Mouse (Mus musculus) kidney, adult 2 months (tissue): ENCODE measurements around the gene Cd93.

ENCODE experiments used
- CTCF ChIP-seq: fragments of 200-500 bp; conservative IDR thresholded peaks from 2 replicates; pipeline ENCODE4 v1.5.1; 2011; ENCODE audit warnings: low read depth, mild to moderate bottlenecking, control low read depth, low read length, moderate library complexity, mixed read lengths; ENCODE audit not compliant: insufficient read depth, insufficient read length
- POLR2A ChIP-seq: fragments of 200-500 bp; IDR thresholded peaks from one replicate; pipeline ENCODE4 v1.6.1; 2011; ENCODE audit warnings: low read depth, low read length, control low read depth

GRCm38 (mm10) chr2:148406160-148406970 lies 37.0 kb downstream of the Cd93 start:
- TF ChIP-seq POLR2A (no peak), CTCF (peak; percentile 31; the same call in 1 of the 2 replicates)
